Mouse (Mus musculus): ENCODE measurements at regions not wholly inside any gene's neighbourhood (a gene's known extent, or its start where the extent isn't known, plus 50 kb on each side); places are given as distances from the start of the nearest gene placed in this dataset.

GRCm38 (mm10) chr10:9168725-9169124 is 282.9 kb upstream of the Sash1 start:
- Histone ChIP-seq H3K9ac (ENCODE audit: low read depth, low read length) (no peak overlapping the region), H3K4me2 (ENCODE audit: low read depth, low read length) (no peak overlapping the region), H3K27me3 (replicated peaks; ENCODE audit: control insufficient read depth, insufficient read depth, low read length) (no peaks in the 10 kb centered on the region), H3K4me3 (ENCODE audit: low read length) (no peak overlapping the region), H3K27ac (ENCODE audit: low read length) (no peak overlapping the region), H3K36me3 (ENCODE audit: control insufficient read depth, insufficient read depth, low read length) (no peaks in the 10 kb centered on the region; the same call in 1 of the 2 replicates), H3K4me1 (ENCODE audit: control insufficient read depth, insufficient read depth, low read length) (no peaks in the 10 kb centered on the region), H3K9me3 (ENCODE audit: control insufficient read depth, low read length) (no peaks in the 10 kb centered on the region)
- ATAC-seq, result no peak
- 84% methylated on average over 7 of the region's 7 CpGs for WGBS

GRCm38 (mm10) chr10:9166017-9166416 is 280.1 kb upstream of the Sash1 start:
- 71% methylated on average over 12 of the region's 12 CpGs for WGBS
- peak overlapping the region; percentile 28 for H3K4me2 ChIP-seq (ENCODE audit: low read depth, low read length)
- no peaks in the 10 kb centered on the region for H3K4me1 ChIP-seq (ENCODE audit: control insufficient read depth, insufficient read depth, low read length)
- ATAC-seq, result no peak
- H3K4me3 ChIP-seq (ENCODE audit: low read length), result 0 out of 2 replicates have a peak overlapping the region, but pooled peaks have one; percentile 1
- no peak overlapping the region for H3K9ac ChIP-seq (ENCODE audit: low read depth, low read length)
- no peaks in the 10 kb centered on the region for H3K9me3 ChIP-seq (ENCODE audit: control insufficient read depth, low read length)
- no peaks in the 10 kb centered on the region for H3K27me3 ChIP-seq (replicated peaks; ENCODE audit: control insufficient read depth, insufficient read depth, low read length)
- no peak overlapping the region for H3K27ac ChIP-seq (ENCODE audit: low read length)
- no peaks in the 10 kb centered on the region; the same call in 1 of the 2 replicates for H3K36me3 ChIP-seq (ENCODE audit: control insufficient read depth, insufficient read depth, low read length)

- 67% methylated on average over 12 of the region's 12 CpGs for WGBS
- Histone ChIP-seq H3K27me3 (replicated peaks; ENCODE audit: control insufficient read depth, insufficient read depth, low read length) (no peaks in the 10 kb centered on the region), H3K9me3 (ENCODE audit: control insufficient read depth, low read length) (no peaks in the 10 kb centered on the region), H3K27ac (ENCODE audit: low read length) (no peak overlapping the region), H3K9ac (ENCODE audit: low read depth, low read length) (no peak overlapping the region), H3K36me3 (ENCODE audit: control insufficient read depth, insufficient read depth, low read length) (no peaks in the 10 kb centered on the region; the same call in 1 of the 2 replicates), H3K4me1 (ENCODE audit: control insufficient read depth, insufficient read depth, low read length) (no peaks in the 10 kb centered on the region), H3K4me2 (ENCODE audit: low read depth, low read length) (peak overlapping the region; percentile 28), H3K4me3 (ENCODE audit: low read length) (0 out of 2 replicates have a peak overlapping the region, but pooled peaks have one; percentile 1)
- no peak for ATAC-seq
Observed at GRCm38 (mm10) chr10:9165598-9165997, 279.7 kb upstream of the Sash1 start.

GRCm38 (mm10) chr10:9164333-9164732 is 278.5 kb upstream of the Sash1 start:
- H3K27ac ChIP-seq (ENCODE audit: low read length), result no peak overlapping the region
- H3K4me1 ChIP-seq (ENCODE audit: control insufficient read depth, insufficient read depth, low read length), result no peaks in the 10 kb centered on the region
- H3K36me3 ChIP-seq (ENCODE audit: control insufficient read depth, insufficient read depth, low read length), result no peaks in the 10 kb centered on the region; the same call in 1 of the 2 replicates
- H3K4me3 ChIP-seq (ENCODE audit: low read length), result no peak overlapping the region
- H3K9ac ChIP-seq (ENCODE audit: low read depth, low read length), result no peak overlapping the region
- ATAC-seq, result no peak
- no peaks in the 10 kb centered on the region for H3K9me3 ChIP-seq (ENCODE audit: control insufficient read depth, low read length)
- 84% methylated on average over 7 of the region's 7 CpGs for WGBS
- no peaks in the 10 kb centered on the region for H3K27me3 ChIP-seq (replicated peaks; ENCODE audit: control insufficient read depth, insufficient read depth, low read length)
- H3K4me2 ChIP-seq (ENCODE audit: low read depth, low read length), result no peak overlapping the region

GRCm38 (mm10) chr10:9161597-9161996 is 275.7 kb upstream of the Sash1 start:
- H3K9me3 ChIP-seq (ENCODE audit: control insufficient read depth, low read length), result no peaks in the 10 kb centered on the region
- no peak overlapping the region for H3K27ac ChIP-seq (ENCODE audit: low read length)
- H3K9ac ChIP-seq (ENCODE audit: low read depth, low read length), result no peak overlapping the region
- ATAC-seq, result no peak
- no peak overlapping the region for H3K4me2 ChIP-seq (ENCODE audit: low read depth, low read length)
- H3K27me3 ChIP-seq (replicated peaks; ENCODE audit: control insufficient read depth, insufficient read depth, low read length), result no peaks in the 10 kb centered on the region
- no peak overlapping the region for H3K4me3 ChIP-seq (ENCODE audit: low read length)
- 94% methylated on average over 7 of the region's 7 CpGs for WGBS
- H3K36me3 ChIP-seq (ENCODE audit: control insufficient read depth, insufficient read depth, low read length), result no peaks in the 10 kb centered on the region
- no peaks in the 10 kb centered on the region for H3K4me1 ChIP-seq (ENCODE audit: control insufficient read depth, insufficient read depth, low read length)

- Histone ChIP-seq H3K4me1 (ENCODE audit: control insufficient read depth, insufficient read depth, low read length) (no peaks in the 10 kb centered on the region), H3K27me3 (replicated peaks; ENCODE audit: control insufficient read depth, insufficient read depth, low read length) (no peaks in the 10 kb centered on the region), H3K9ac (ENCODE audit: low read depth, low read length) (no peak overlapping the region), H3K36me3 (ENCODE audit: control insufficient read depth, insufficient read depth, low read length) (no peaks in the 10 kb centered on the region), H3K4me2 (ENCODE audit: low read depth, low read length) (no peak overlapping the region), H3K4me3 (ENCODE audit: low read length) (no peak overlapping the region), H3K27ac (ENCODE audit: low read length) (no peak overlapping the region), H3K9me3 (ENCODE audit: control insufficient read depth, low read length) (no peaks in the 10 kb centered on the region)
- 74% methylated on average over 10 of the region's 10 CpGs for WGBS
- ATAC-seq, result no peak
Observed at GRCm38 (mm10) chr10:9157299-9158215, 271.7 kb upstream of the Sash1 start.

- no peaks in the 10 kb centered on the region for H3K27me3 ChIP-seq (replicated peaks; ENCODE audit: control insufficient read depth, insufficient read depth, low read length)
- H3K4me1 ChIP-seq (ENCODE audit: control insufficient read depth, insufficient read depth, low read length), result no peaks in the 10 kb centered on the region
- no peak overlapping the region for H3K4me2 ChIP-seq (ENCODE audit: low read depth, low read length)
- no peak overlapping the region for H3K4me3 ChIP-seq (ENCODE audit: low read length)
- ATAC-seq, result no peak
- no peak overlapping the region for H3K27ac ChIP-seq (ENCODE audit: low read length)
- no peaks in the 10 kb centered on the region for H3K36me3 ChIP-seq (ENCODE audit: control insufficient read depth, insufficient read depth, low read length)
- no peaks in the 10 kb centered on the region for H3K9me3 ChIP-seq (ENCODE audit: control insufficient read depth, low read length)
- H3K9ac ChIP-seq (ENCODE audit: low read depth, low read length), result no peak overlapping the region
- 77% methylated on average over 2 of the region's 2 CpGs for WGBS
Observed at GRCm38 (mm10) chr10:9136099-9136498, 250.2 kb upstream of the Sash1 start.

GRCm38 (mm10) chr10:9134293-9135021 is 248.6 kb upstream of the Sash1 start:
- Histone ChIP-seq H3K27ac (ENCODE audit: low read length) (no peak overlapping the region), H3K4me3 (ENCODE audit: low read length) (no peak overlapping the region), H3K9ac (ENCODE audit: low read depth, low read length) (no peak overlapping the region), H3K4me1 (ENCODE audit: control insufficient read depth, insufficient read depth, low read length) (no peaks in the 10 kb centered on the region), H3K9me3 (ENCODE audit: control insufficient read depth, low read length) (no peaks in the 10 kb centered on the region), H3K4me2 (ENCODE audit: low read depth, low read length) (no peak overlapping the region), H3K27me3 (replicated peaks; ENCODE audit: control insufficient read depth, insufficient read depth, low read length) (no peaks in the 10 kb centered on the region), H3K36me3 (ENCODE audit: control insufficient read depth, insufficient read depth, low read length) (no peaks in the 10 kb centered on the region)
- ATAC-seq, result no peak
- WGBS, result 74% methylated on average over 9 of the region's 9 CpGs

GRCm38 (mm10) chr10:9130061-9130460 is 244.2 kb upstream of the Sash1 start:
- Histone ChIP-seq H3K4me1 (ENCODE audit: control insufficient read depth, insufficient read depth, low read length) (no peaks in the 10 kb centered on the region), H3K4me3 (ENCODE audit: low read length) (no peak overlapping the region), H3K27ac (ENCODE audit: low read length) (no peak overlapping the region), H3K9ac (ENCODE audit: low read depth, low read length) (no peak overlapping the region), H3K4me2 (ENCODE audit: low read depth, low read length) (no peak overlapping the region), H3K36me3 (ENCODE audit: control insufficient read depth, insufficient read depth, low read length) (no peaks in the 10 kb centered on the region), H3K27me3 (replicated peaks; ENCODE audit: control insufficient read depth, insufficient read depth, low read length) (no peaks in the 10 kb centered on the region), H3K9me3 (ENCODE audit: control insufficient read depth, low read length) (no peaks in the 10 kb centered on the region)
- WGBS, result 73% methylated on average over 2 of the region's 2 CpGs
- no peak for ATAC-seq
